Mouse (Mus musculus) limb, embryonic 13.5 days (tissue): ENCODE data around the gene Slco1a4. TPM values are rescaled to one million over a fixed set of nuclear protein-coding genes. Genes with fewer than 3 reads are reported as not detected.
"Not testable (repeated sequence)": the region's sequence is repeated elsewhere in the genome, so short reads cannot be mapped to it uniquely, and the experiment has no call there.

Source experiments
- ATAC-seq: fragments of 200-750 bp; cut with Nextera tagmentation; 2 replicates; pipeline ENCODE4 v1.8.0; 2017; ENCODE audit warnings: low read depth, moderate number of reproducible peaks, moderate TSS enrichment; ENCODE audit not compliant: low FRiP score
- H3K27ac ChIP-seq: fragments of 300-500 bp; sonication (generic); 2 replicates; pipeline ENCODE4 v1.5.1; 2015; ENCODE audit warnings: inconsistent platforms, mild to moderate bottlenecking, moderate library complexity
- H3K27me3 ChIP-seq: fragments of 300-500 bp; sonication (generic); 2 replicates; pipeline ENCODE4 v1.6.1; 2015; ENCODE audit warnings: mild to moderate bottlenecking, inconsistent platforms
- H3K36me3 ChIP-seq: fragments of 300-500 bp; sonication (generic); 2 replicates; pipeline ENCODE4 v1.6.1; 2015; ENCODE audit warnings: inconsistent platforms, mild to moderate bottlenecking, moderate library complexity
- H3K4me1 ChIP-seq: fragments of 300-500 bp; sonication (generic); 2 replicates; pipeline ENCODE4 v1.6.1; 2015; ENCODE audit warnings: inconsistent platforms
- H3K4me2 ChIP-seq: fragments of 300-500 bp; sonication (generic); replicated peaks from 2 replicates; pipeline ENCODE4 v1.6.1; 2015; ENCODE audit warnings: inconsistent platforms, mild to moderate bottlenecking, moderate library complexity
- H3K4me3 ChIP-seq: fragments of 300-500 bp; sonication (generic); 2 replicates; pipeline ENCODE4 v1.5.1; 2015; ENCODE audit warnings: moderate library complexity, mild to moderate bottlenecking, inconsistent platforms
- H3K9ac ChIP-seq: fragments of 300-500 bp; sonication (generic); 2 replicates; pipeline ENCODE4 v1.6.1; 2015; ENCODE audit warnings: mild to moderate bottlenecking, inconsistent platforms
- H3K9me3 ChIP-seq: fragments of 300-500 bp; sonication (generic); 2 replicates; pipeline ENCODE4 v1.6.1; 2016; ENCODE audit warnings: inconsistent platforms
- WGBS: fragments of 180-500 bp; shearing (Covaris S2); methylation state at CpG from one replicate; pipeline ENCODE4 v1.1.7; 2015; 5-methylcytosine and 5-hydroxymethylcytosine counted together
- polyA plus RNA-seq: library from polyadenylated mRNA; unstranded; fragments of >200 nt; fragmentation: Nextera tagmentation; extraction: Ambion mirVana; gene quantifications from 2 replicates; pipeline ENCODE4 v1.2.1, GENCODE M21; 2015

Slco1a4 gene
- polyA plus RNA-seq = 0.08 TPM in 2 replicates

DNA sequence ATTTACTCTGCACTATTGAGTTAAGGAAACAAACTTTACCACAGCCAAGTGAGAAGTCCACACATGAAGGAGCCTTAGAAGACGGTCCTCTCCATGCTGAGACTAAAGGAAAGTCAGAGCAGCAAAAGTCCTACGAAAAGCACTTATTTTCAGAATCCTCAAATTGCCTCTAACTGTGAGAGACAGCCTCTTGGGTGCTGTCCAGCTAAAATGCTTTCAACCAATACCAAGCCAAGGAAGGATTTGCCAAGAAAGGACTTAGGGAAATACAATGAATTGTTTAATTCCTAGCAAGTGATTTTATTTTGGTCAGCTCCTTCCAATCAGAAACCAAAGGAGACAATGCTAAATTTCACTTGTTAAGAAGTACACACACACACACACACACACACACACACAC is at the start of gene Slco1a4:
TSS of gene Slco1a4 (minus strand) at position 115 of the 400 bp plus-strand sequence.
- Histone ChIP-seq H3K27me3 (no peaks in the 10 kb centered on the region), H3K4me3 (no peak within 1 kb of the TSS), H3K9ac (no peak within 1 kb of the TSS), H3K27ac (no peak within 1 kb of the TSS), H3K4me1 (no peaks in the 10 kb centered on the region), H3K36me3 (no peaks in the 10 kb centered on the region), H3K4me2 (no peak within 1 kb of the TSS), H3K9me3 (no peaks in the 10 kb centered on the region)
- ATAC-seq = no peak
- WGBS = 74% methylated on average over 2 of the region's 2 CpGs

DNA sequence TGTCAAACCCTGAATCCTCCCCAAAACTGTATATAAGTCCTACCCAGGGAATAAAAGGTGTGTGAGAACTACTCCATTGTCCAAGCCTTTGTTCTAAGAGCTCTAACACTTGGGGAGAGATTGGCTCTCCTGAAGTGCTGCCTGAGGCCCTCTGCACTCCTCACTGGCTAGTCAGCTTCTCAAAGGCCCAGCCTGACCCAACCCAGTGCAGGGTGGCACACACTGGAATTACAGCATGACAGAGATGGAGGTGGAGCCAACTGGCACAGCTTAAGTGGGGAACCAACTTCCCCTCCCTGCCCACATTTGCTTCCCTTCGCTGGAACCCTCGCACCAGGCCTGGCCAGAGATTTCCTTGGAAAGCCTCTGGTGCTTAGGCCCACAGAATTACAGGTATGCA is 42.2 kb upstream of the Slco1a4 start:
- H3K9me3 ChIP-seq = no peaks in the 10 kb centered on the region
- no peak overlapping the region for H3K9ac ChIP-seq
- no peak for ATAC-seq
- H3K27ac ChIP-seq = no peak overlapping the region
- WGBS = 75% methylated on average over 2 of the region's 2 CpGs
- no peaks in the 10 kb centered on the region for H3K36me3 ChIP-seq
- H3K4me2 ChIP-seq = no peak overlapping the region
- H3K4me1 ChIP-seq = no peaks in the 10 kb centered on the region
- no peaks in the 10 kb centered on the region for H3K27me3 ChIP-seq
- no peak overlapping the region for H3K4me3 ChIP-seq

DNA sequence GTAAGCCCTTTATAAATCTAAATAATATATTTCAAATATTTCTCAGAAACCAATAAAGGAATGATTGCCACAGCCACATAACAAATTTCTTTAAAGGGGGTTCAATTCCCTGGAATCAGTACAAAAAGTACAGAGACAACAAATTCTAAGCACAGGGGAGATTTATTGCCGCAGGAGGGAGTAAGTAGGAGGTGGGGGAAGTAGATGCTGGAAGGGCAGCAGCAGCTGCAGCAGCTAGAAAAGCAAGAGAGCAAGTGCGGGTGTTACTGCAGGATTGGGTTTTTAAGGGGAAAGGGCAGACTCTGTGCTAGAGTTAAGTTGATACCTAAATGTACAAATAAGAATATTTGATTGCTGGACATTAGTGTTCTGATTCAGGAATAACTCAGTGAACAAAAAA is 33.7 kb upstream of the Slco1a4 start:
- Histone ChIP-seq H3K4me2 (no peak overlapping the region), H3K27ac (no peak overlapping the region), H3K27me3 (no peaks in the 10 kb centered on the region), H3K9me3 (no peaks in the 10 kb centered on the region), H3K9ac (no peak overlapping the region), H3K36me3 (no peaks in the 10 kb centered on the region), H3K4me1 (no peaks in the 10 kb centered on the region), H3K4me3 (no peak overlapping the region)
- no peak for ATAC-seq
- 45% methylated on average over 2 of the region's 2 CpGs for WGBS

DNA sequence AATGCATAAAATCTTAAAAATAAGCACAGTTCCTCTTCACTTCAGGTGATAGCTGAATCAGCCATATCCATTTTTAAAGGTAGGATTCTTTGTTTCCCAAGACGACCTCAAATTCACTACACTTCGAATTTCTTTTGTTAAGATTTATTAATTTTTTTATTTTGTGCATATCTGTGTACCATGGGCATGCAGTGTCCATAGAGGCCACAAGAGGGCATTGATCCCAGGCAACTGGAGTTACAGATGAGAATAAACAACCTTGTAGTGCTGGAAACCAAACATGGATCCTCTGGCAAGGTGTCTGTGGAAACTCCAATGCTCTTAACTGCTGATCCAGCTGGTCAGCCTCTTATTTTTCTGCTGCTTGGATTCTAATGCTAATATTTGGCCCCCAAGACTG is 32.2 kb upstream of the Slco1a4 start:
- H3K4me2 ChIP-seq = no peak overlapping the region
- H3K9ac ChIP-seq = no peak overlapping the region
- H3K36me3 ChIP-seq = no peaks in the 10 kb centered on the region
- 62% methylated on average over 2 of the region's 2 CpGs for WGBS
- H3K4me1 ChIP-seq = no peaks in the 10 kb centered on the region
- no peak for ATAC-seq
- no peak overlapping the region for H3K27ac ChIP-seq
- no peaks in the 10 kb centered on the region for H3K9me3 ChIP-seq
- H3K4me3 ChIP-seq = no peak overlapping the region
- no peaks in the 10 kb centered on the region for H3K27me3 ChIP-seq

DNA sequence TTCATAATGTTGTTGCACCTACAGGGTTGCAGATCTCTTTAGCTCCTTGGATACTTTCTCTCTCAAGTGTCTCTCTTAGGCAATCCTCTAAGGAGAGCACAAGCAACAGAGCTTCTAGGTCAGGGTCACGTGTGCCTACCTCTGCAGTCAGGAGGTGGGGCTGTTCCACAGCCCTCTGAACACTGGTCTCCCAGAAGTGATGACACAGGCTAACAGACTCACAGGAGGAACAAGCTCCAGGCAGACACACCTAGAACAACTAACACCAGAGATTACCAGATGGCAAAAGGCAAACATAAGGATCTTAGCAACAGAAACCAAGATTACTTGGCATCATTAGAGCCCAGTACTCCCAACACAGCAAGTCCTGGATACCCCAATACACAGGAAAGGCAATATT is 26.6 kb upstream of the Slco1a4 start:
- Histone ChIP-seq H3K27me3 (no peaks in the 10 kb centered on the region), H3K4me3 (no peak overlapping the region), H3K9ac (no peak overlapping the region), H3K9me3 (no peaks in the 10 kb centered on the region), H3K4me1 (no peaks in the 10 kb centered on the region), H3K36me3 (no peaks in the 10 kb centered on the region), H3K27ac (no peak overlapping the region), H3K4me2 (no peak overlapping the region)
- no peak for ATAC-seq
- 58% methylated on average over 1 of the region's 1 CpGs for WGBS

DNA sequence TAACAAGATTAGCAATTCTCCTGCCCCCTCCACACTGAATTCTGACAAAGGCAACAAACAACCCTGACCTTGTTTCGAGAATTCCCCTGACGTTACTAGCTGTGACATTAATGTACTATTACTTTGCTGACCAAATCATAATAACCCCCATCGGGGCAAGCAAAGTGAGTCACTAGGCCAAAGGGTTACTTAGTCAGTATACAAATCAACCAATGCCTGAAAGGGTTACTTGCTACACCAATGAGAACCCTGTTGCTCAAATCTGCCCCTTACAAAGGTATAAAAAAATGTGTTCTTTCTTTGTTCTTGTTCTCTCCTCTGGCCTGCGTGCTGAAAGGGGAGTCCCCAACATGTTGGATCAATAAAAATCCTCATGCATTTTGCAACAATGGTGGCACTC is 19.7 kb upstream of the Slco1a4 start:
- not testable (repeated sequence) for H3K4me1 ChIP-seq, H3K4me3 ChIP-seq, H3K36me3 ChIP-seq, H3K27me3 ChIP-seq, ATAC-seq, H3K9ac ChIP-seq, H3K27ac ChIP-seq, H3K9me3 ChIP-seq, H3K4me2 ChIP-seq
- WGBS = 69% methylated on average over 4 of the region's 4 CpGs

DNA sequence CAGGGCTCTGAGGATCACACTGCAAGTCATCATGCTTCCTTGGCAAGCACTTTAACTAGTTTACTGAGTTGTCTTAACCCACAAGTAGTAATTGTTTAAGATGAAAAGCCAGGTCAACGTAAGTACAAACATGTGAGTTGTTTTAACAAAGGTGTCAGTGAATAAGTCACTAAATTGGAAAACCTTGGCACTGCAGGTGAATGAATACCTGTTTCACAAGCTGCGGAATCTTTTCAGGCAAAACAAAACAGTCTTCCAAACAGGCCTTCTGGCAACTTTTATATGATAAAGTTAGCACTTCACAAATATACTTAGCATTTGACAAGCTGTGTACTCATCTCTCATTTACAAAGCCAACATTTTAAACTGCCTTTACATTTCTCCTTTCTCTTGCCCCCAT is 15.7 kb upstream of the Slco1a4 start:
- no peaks in the 10 kb centered on the region for H3K4me1 ChIP-seq
- no peaks in the 10 kb centered on the region for H3K36me3 ChIP-seq
- no peak overlapping the region for H3K27ac ChIP-seq
- no peak overlapping the region for H3K4me3 ChIP-seq
- no peaks in the 10 kb centered on the region for H3K27me3 ChIP-seq
- H3K9ac ChIP-seq = no peak overlapping the region
- H3K4me2 ChIP-seq = no peak overlapping the region
- ATAC-seq = no peak
- H3K9me3 ChIP-seq = no peaks in the 10 kb centered on the region
- WGBS = 76% methylated on average over 2 of the region's 2 CpGs

DNA sequence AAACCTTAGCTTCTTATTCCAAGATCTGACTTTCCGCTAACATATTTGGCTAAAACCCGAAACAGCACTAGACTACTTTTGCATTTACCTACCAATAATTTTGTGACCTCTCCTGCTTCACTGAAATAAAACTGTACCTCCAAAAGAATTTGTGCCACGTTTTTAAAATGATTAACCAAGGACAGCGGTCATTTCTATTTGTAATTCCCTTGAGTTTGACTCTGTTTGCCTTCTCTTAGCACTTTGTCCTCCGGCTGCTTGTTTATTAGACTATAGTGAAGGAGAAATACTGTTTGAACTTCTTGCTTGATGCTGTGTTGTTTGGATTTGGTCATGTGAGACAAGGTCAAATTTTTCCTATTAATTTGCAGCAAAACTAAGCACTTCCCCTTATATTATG is 12.7 kb upstream of the Slco1a4 start:
- no peak for ATAC-seq
- H3K27me3 ChIP-seq = no peaks in the 10 kb centered on the region
- no peak overlapping the region for H3K9ac ChIP-seq
- WGBS = 82% methylated on average over 5 of the region's 5 CpGs
- H3K4me3 ChIP-seq = no peak overlapping the region
- no peaks in the 10 kb centered on the region for H3K9me3 ChIP-seq
- no peaks in the 10 kb centered on the region for H3K36me3 ChIP-seq
- H3K4me2 ChIP-seq = no peak overlapping the region
- H3K4me1 ChIP-seq = no peaks in the 10 kb centered on the region
- H3K27ac ChIP-seq = no peak overlapping the region

DNA sequence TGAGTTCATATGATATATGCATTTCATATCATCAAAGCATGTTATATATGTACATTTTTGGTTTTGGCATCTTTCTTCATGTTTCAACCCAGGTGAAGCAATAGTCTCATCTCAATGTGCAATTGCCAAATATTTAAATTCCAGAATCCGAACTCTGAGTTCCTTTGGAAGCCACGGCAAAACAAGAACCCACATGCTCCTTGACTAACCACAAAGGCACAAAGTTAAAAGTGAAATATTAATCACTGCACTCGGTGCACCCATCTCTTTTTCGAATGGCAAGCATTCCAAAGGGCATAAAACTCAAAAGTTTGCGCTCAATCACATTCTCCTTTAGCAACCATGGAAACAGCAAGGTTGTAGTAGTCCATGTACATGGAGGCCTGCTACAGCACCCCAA is 10.0 kb upstream of the Slco1a4 start:
- Histone ChIP-seq H3K9ac (no peak overlapping the region), H3K4me3 (no peak overlapping the region), H3K27ac (no peak overlapping the region)

DNA sequence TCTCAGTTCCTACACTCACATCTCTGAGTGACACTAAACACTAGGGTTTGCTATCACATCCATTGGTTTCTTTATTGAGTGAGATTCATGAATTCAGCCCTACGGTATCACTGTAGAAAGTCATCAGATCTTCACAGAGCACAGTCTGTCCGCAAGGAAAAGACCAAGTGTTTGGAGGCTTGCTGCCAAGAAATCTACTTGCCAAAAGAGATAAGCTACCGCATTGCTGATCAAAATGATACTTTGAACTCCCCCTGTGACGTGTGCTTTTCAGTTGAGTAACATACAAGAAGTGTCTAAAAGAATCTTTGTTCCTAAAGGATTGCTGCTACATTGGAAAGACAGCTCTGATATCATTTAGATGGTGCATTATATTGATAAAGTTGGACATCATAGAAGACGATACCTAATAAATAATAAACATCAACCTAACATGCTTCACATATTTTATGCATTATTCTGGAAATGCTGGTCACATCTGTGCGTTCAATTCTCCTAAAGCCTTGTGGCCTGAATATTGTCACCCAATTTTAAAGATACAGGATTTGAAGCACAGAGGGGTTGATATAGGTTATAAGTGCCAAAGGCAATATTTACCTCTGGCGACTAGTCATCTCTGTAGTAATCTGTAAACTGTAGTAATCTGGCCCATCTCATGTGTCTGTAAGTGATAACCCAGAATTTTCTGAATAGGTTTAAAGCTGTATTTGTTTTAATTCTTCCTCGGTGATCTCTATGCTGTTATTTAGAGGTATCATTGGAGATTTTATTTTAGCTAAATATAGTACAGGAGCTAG is 1.9 kb upstream of the Slco1a4 start:
- H3K4me2 ChIP-seq = no peak overlapping the region
- H3K27ac ChIP-seq = no peak overlapping the region
- 89% methylated on average over 8 of the region's 8 CpGs for WGBS
- H3K4me3 ChIP-seq = no peak overlapping the region
- no peaks in the 10 kb centered on the region for H3K4me1 ChIP-seq
- no peaks in the 10 kb centered on the region for H3K9me3 ChIP-seq
- no peaks in the 10 kb centered on the region for H3K36me3 ChIP-seq
- H3K27me3 ChIP-seq = no peaks in the 10 kb centered on the region
- H3K9ac ChIP-seq = no peak overlapping the region
- ATAC-seq = no peak

More for the DNA sequence above, 10.0 kb upstream of the Slco1a4 start:
- Histone ChIP-seq H3K4me1 (no peaks in the 10 kb centered on the region), H3K4me2 (no peak overlapping the region), H3K27me3 (no peaks in the 10 kb centered on the region), H3K36me3 (no peaks in the 10 kb centered on the region), H3K9me3 (no peaks in the 10 kb centered on the region)
- ATAC-seq = no peak
- WGBS = 86% methylated on average over 5 of the region's 5 CpGs

DNA sequence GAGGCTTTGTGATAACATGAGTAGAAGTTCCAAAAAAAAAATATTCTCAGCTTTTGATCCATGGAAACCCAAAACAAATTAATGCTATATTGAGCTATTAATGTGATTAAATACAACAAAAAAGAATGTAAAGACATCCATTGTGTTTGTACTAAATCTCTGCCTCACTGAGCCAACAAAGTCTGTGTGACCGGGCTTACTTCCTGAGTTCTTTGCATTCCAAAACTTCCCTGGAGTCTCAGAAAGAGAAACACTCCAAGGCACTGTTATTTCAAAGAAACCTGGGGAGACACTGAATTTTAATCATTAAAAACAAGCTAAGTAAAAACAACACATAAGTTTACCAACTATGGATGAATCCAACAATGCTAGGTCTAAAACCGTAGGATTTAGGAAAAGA is 2.4 kb downstream of the Slco1a4 start:
- no peak overlapping the region for H3K9ac ChIP-seq
- no peak overlapping the region for H3K4me3 ChIP-seq
- no peak overlapping the region for H3K27ac ChIP-seq
- no peak overlapping the region for H3K4me2 ChIP-seq
- no peaks in the 10 kb centered on the region for H3K4me1 ChIP-seq
- H3K27me3 ChIP-seq = no peaks in the 10 kb centered on the region
- ATAC-seq = no peak
- WGBS = 63% methylated on average over 2 of the region's 2 CpGs
- no peaks in the 10 kb centered on the region for H3K36me3 ChIP-seq
- H3K9me3 ChIP-seq = no peaks in the 10 kb centered on the region

DNA sequence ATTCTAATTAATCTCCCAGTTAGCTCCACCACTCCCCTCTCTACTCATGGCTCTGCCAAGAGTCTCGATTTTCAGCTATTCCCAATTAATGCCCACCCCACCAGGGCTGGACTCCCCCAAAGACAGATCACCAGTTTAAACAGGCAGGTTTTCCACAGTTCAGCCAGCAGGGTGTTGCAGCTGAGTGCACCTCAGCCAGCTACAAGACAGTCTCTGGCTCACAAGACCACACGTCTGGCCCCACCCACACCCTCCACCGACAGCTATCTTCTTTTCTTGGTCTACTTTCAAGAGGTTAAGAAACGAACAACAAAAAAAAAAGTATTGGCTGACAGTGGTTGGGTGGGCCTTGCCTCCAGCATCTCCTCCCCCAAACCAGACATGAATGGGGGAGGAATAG is 6.9 kb downstream of the Slco1a4 start:
- no peaks in the 10 kb centered on the region for H3K4me1 ChIP-seq
- no peaks in the 10 kb centered on the region for H3K36me3 ChIP-seq
- H3K4me2 ChIP-seq = no peak overlapping the region
- no peaks in the 10 kb centered on the region for H3K9me3 ChIP-seq
- H3K27ac ChIP-seq = no peak overlapping the region
- H3K27me3 ChIP-seq = no peaks in the 10 kb centered on the region
- ATAC-seq = no peak
- no peak overlapping the region for H3K9ac ChIP-seq
- no peak overlapping the region for H3K4me3 ChIP-seq
- WGBS = 31% methylated on average over 4 of the region's 4 CpGs

DNA sequence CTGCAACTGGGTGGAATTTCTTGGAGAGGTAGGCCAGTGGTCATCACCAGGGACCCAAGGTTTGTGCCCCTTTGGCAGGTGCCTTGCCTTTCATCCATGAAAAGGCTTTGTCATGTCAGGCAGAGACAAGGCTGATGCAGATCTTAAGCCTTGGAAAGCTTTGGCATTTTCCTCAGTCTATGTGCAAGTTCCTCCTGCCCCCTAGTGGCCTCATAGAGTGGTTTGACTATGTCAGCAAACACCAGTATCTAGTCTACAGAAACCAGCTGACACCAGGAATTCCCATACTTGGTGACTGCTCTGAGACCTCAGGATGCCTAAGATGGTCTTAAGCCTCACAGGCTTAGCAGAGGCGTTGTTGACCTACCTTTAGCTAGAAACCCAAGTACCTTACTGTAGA is 58.2 kb downstream of the Slco1a4 start:
- 21% methylated on average over 1 of the region's 1 CpGs for WGBS
- no peaks in the 10 kb centered on the region for H3K4me1 ChIP-seq
- no peak overlapping the region for H3K27ac ChIP-seq
- no peaks in the 10 kb centered on the region for H3K36me3 ChIP-seq
- ATAC-seq = no peak
- H3K9me3 ChIP-seq = no peaks in the 10 kb centered on the region
- no peak overlapping the region for H3K4me3 ChIP-seq
- H3K4me2 ChIP-seq = no peak overlapping the region
- H3K27me3 ChIP-seq = no peaks in the 10 kb centered on the region
- H3K9ac ChIP-seq = no peak overlapping the region
